Mouse (Mus musculus) stomach, embryonic 14.5 days (tissue): Measurements from ENCODE around the gene Bin2. TPM values are rescaled to one million over a fixed set of nuclear protein-coding genes. Genes with fewer than 3 reads are reported as not detected.

ENCODE experiments used
- ATAC-seq: fragments of 200-750 bp; cut with Nextera tagmentation; 2 replicates; pipeline ENCODE4 v1.8.0; 2017; ENCODE audit warnings: low read depth, moderate TSS enrichment; ENCODE audit not compliant: insufficient number of reproducible peaks, insufficient read depth, low FRiP score
- H3K27ac ChIP-seq: fragments of 300-500 bp; sonication (generic); 2 replicates; pipeline ENCODE4 v1.5.1; 2014; ENCODE audit warnings: mild to moderate bottlenecking, low read length, moderate library complexity, mixed read lengths
- H3K27me3 ChIP-seq: fragments of 300-500 bp; sonication (generic); 2 replicates; pipeline ENCODE4 v1.6.1; 2014; ENCODE audit warnings: low read length, control low read depth, mixed read lengths; ENCODE audit not compliant: control insufficient read depth, insufficient read depth
- H3K36me3 ChIP-seq: fragments of 300-500 bp; sonication (generic); 2 replicates; pipeline ENCODE4 v1.6.1; 2014; ENCODE audit warnings: mild to moderate bottlenecking, control low read depth, low read length, moderate library complexity, mixed read lengths; ENCODE audit not compliant: control insufficient read depth, insufficient read depth
- H3K4me1 ChIP-seq: fragments of 300-500 bp; sonication (generic); 2 replicates; pipeline ENCODE4 v1.6.1; 2014; ENCODE audit warnings: low read length, control low read depth, mixed read lengths; ENCODE audit not compliant: control insufficient read depth, insufficient read depth
- H3K4me2 ChIP-seq: fragments of 300-500 bp; sonication (generic); replicated peaks from 2 replicates; pipeline ENCODE4 v1.6.1; 2014; ENCODE audit warnings: low read depth, low read length, control low read depth
- H3K4me3 ChIP-seq: fragments of 300-500 bp; sonication (generic); 2 replicates; pipeline ENCODE4 v1.5.1; 2014; ENCODE audit warnings: low read depth, low read length, control low read depth
- H3K9ac ChIP-seq: fragments of 300-500 bp; sonication (generic); replicated peaks from 2 replicates; pipeline ENCODE4 v1.6.1; 2014; ENCODE audit warnings: low read depth, mild to moderate bottlenecking, control low read depth, low read length, moderate library complexity, mixed read lengths
- H3K9me3 ChIP-seq: fragments of 300-500 bp; sonication (generic); 2 replicates; pipeline ENCODE4 v1.6.1; 2016; ENCODE audit warnings: low read depth, low read length, control low read depth; ENCODE audit not compliant: control insufficient read depth
- WGBS: fragments of 180-500 bp; shearing (Covaris S2); extraction: QIAGEN DNeasy Blood & Tissue Kit; methylation state at CpG from one replicate; pipeline ENCODE4 v1.1.7; 2014; 5-methylcytosine and 5-hydroxymethylcytosine counted together
- polyA plus RNA-seq: library from polyadenylated mRNA; unstranded; fragments of >200 nt; fragmentation: Nextera tagmentation; extraction: Ambion mirVana; gene quantifications from 2 replicates; pipeline ENCODE4 v1.2.1, GENCODE M21; 2014

Gene Bin2
- polyA plus RNA-seq, 1 experiment from 2014 or later: 6.6 TPM

DNA sequence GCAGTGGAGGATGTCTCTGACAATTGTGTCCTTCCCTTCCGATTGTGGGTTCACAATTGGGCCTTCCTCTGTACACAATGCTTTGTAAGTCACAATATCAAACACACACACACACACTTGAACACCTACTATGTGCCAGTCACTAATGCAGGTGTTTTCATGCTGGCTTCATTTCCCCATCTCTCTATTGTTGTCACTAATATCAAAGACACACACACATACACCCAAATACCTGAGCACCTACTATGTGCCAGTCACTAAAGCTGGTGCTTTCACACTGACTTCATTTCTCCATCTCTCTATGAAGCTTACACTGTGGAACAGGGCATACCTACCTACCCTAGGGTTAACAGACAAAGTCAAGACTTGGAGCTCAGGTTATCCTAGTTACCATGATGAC is 36.0 kb upstream of the Bin2 start:
- 91% methylated on average over 1 of the region's 1 CpGs for WGBS
- no peak overlapping the region for H3K4me2 ChIP-seq
- ATAC-seq: no peak
- no peaks in the 10 kb centered on the region for H3K36me3 ChIP-seq
- no peak overlapping the region for H3K4me3 ChIP-seq
- no peak overlapping the region for H3K27ac ChIP-seq
- no peaks in the 10 kb centered on the region for H3K27me3 ChIP-seq
- H3K9me3 ChIP-seq: no peaks in the 10 kb centered on the region
- no peak overlapping the region for H3K9ac ChIP-seq
- peaks cover 6% of the 10 kb centered on the region; the same call in 1 of the 2 replicates for H3K4me1 ChIP-seq

GRCm38 (mm10) chr15:100703913-100704312 is 34.6 kb upstream of the Bin2 start:
- Histone ChIP-seq H3K4me1 (peaks cover 6% of the 10 kb centered on the region; the same call in 1 of the 2 replicates), H3K27me3 (no peaks in the 10 kb centered on the region), H3K9ac (0 out of 2 replicates have a peak overlapping the region, but pooled peaks have one; percentile 14), H3K4me2 (peak overlapping the region; percentile 27; the same call in 1 of the 2 replicates), H3K36me3 (no peaks in the 10 kb centered on the region), H3K4me3 (no peak overlapping the region), H3K9me3 (no peaks in the 10 kb centered on the region), H3K27ac (no peak overlapping the region)
- peak; percentile 37; the same call in 1 of the 2 replicates for ATAC-seq
- WGBS: 8% methylated on average over 17 of the region's 17 CpGs

DNA sequence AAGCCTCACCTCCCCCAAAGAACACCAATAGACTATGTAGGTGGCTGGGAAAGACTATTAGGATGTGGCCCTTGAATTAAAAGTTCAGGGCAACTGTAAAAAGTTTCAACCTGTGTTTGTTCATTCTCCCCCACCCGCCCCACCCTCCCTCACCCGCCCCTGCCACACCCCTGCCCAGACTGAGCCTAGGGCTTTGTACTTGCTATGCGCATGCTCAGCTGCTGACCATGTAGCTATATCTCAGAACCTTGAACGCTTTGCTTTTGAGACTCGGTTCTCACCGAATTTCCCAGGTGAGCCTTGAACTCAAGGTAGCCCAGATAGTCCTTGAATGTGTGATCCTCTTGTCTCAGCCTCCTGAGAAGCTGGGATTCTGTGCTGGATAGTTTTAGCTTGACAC is 32.5 kb upstream of the Bin2 start:
- Histone ChIP-seq H3K9ac (no peak overlapping the region), H3K4me3 (no peak overlapping the region), H3K4me2 (no peak overlapping the region), H3K4me1 (peaks cover 6% of the 10 kb centered on the region; the same call in 1 of the 2 replicates), H3K27ac (no peak overlapping the region), H3K9me3 (no peaks in the 10 kb centered on the region), H3K36me3 (no peaks in the 10 kb centered on the region), H3K27me3 (no peaks in the 10 kb centered on the region)
- no peak for ATAC-seq
- WGBS: 62% methylated on average over 6 of the region's 6 CpGs

- 66% methylated on average over 10 of the region's 10 CpGs for WGBS
- H3K9ac ChIP-seq: no peak overlapping the region
- no peaks in the 10 kb centered on the region for H3K27me3 ChIP-seq
- peaks cover 6% of the 10 kb centered on the region; the same call in 1 of the 2 replicates for H3K4me1 ChIP-seq
- H3K4me3 ChIP-seq: no peak overlapping the region
- H3K36me3 ChIP-seq: no peaks in the 10 kb centered on the region
- no peak for ATAC-seq
- H3K9me3 ChIP-seq: no peaks in the 10 kb centered on the region
- no peak overlapping the region for H3K4me2 ChIP-seq
- H3K27ac ChIP-seq: no peak overlapping the region
These were observed 31.8 kb upstream of the Bin2 start for GRCm38 (mm10) chr15:100701108-100701507.

GRCm38 (mm10) chr15:100700424-100700823 is 31.1 kb upstream of the Bin2 start:
- Histone ChIP-seq H3K36me3 (no peaks in the 10 kb centered on the region), H3K9me3 (no peaks in the 10 kb centered on the region), H3K27me3 (no peaks in the 10 kb centered on the region), H3K9ac (no peak overlapping the region), H3K27ac (no peak overlapping the region), H3K4me1 (peaks cover 6% of the 10 kb centered on the region; the same call in 1 of the 2 replicates), H3K4me2 (no peak overlapping the region), H3K4me3 (no peak overlapping the region)
- ATAC-seq: no peak
- 70% methylated on average over 5 of the region's 5 CpGs for WGBS

DNA sequence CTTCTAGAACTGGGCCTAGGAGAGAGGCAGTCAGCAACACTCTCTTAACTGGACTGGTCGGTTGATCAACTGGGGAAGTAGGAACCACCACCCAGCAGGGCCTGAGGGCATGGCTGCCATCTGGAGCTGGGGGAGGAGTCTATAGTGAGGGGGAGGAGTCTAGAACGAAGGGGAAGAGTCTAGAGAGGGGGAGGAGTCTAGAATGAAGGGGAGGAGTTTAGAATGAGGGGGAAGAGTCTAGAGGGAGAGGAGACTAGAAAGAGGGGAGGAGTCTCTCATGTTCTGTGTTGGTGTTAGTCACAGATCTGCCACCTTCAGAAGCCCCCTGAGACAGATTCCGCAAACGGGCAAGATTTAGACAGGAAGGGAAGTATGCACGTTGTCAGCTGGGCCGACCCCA is 30.0 kb upstream of the Bin2 start:
- no peak overlapping the region for H3K4me3 ChIP-seq
- no peaks in the 10 kb centered on the region for H3K36me3 ChIP-seq
- no peak overlapping the region for H3K4me2 ChIP-seq
- 64% methylated on average over 6 of the region's 6 CpGs for WGBS
- peaks cover 6% of the 10 kb centered on the region; the same call in 1 of the 2 replicates for H3K4me1 ChIP-seq
- no peak for ATAC-seq
- H3K9me3 ChIP-seq: no peaks in the 10 kb centered on the region
- H3K27ac ChIP-seq: no peak overlapping the region
- H3K9ac ChIP-seq: no peak overlapping the region
- H3K27me3 ChIP-seq: no peaks in the 10 kb centered on the region

GRCm38 (mm10) chr15:100698078-100698477 is 28.7 kb upstream of the Bin2 start:
- 65% methylated on average over 10 of the region's 10 CpGs for WGBS
- Histone ChIP-seq H3K27me3 (no peaks in the 10 kb centered on the region), H3K4me2 (no peak overlapping the region), H3K36me3 (no peaks in the 10 kb centered on the region), H3K4me3 (no peak overlapping the region), H3K9me3 (no peaks in the 10 kb centered on the region), H3K27ac (no peak overlapping the region), H3K9ac (no peak overlapping the region), H3K4me1 (no peaks in the 10 kb centered on the region)
- no peak for ATAC-seq

DNA sequence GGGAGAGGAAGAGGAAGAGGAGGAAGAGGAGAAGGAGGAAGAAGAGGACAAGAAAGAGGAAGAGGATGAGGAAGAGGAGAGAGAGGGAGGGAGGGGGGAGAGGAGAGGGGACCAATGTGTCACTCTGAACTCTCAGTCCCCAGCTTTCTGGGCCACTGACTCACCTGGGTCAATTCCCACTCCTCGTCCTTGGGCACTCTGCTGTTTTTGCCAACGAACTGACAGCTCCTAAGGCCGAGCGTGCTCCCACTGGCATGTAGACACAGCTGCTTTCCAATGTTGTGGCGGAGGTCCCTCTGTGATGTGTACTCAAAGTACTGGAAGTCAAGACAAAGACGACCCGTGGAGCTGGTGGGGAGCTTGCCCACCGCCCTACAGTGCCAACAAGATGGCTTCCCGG is 25.1 kb upstream of the Bin2 start:
- H3K4me2 ChIP-seq: no peak overlapping the region
- no peak overlapping the region for H3K9ac ChIP-seq
- peaks cover 11% of the 10 kb centered on the region for H3K9me3 ChIP-seq
- H3K36me3 ChIP-seq: no peaks in the 10 kb centered on the region
- ATAC-seq: no peak
- H3K27me3 ChIP-seq: no peaks in the 10 kb centered on the region
- no peak overlapping the region for H3K4me3 ChIP-seq
- WGBS: 91% methylated on average over 9 of the region's 9 CpGs
- no peaks in the 10 kb centered on the region for H3K4me1 ChIP-seq
- H3K27ac ChIP-seq: no peak overlapping the region

GRCm38 (mm10) chr15:100691990-100692389 is 22.6 kb upstream of the Bin2 start:
- Histone ChIP-seq H3K9me3 (peaks cover 11% of the 10 kb centered on the region), H3K4me3 (no peak overlapping the region), H3K27ac (no peak overlapping the region), H3K27me3 (no peaks in the 10 kb centered on the region), H3K4me2 (no peak overlapping the region), H3K36me3 (no peaks in the 10 kb centered on the region), H3K9ac (no peak overlapping the region), H3K4me1 (peaks cover 5% of the 10 kb centered on the region)
- no peak for ATAC-seq
- 73% methylated on average over 3 of the region's 3 CpGs for WGBS
